Mouse (Mus musculus): ENCODE measurements around the gene Siah3. TPM values are rescaled to one million over a fixed set of nuclear protein-coding genes. Genes with fewer than 3 reads are reported as not detected.
"Not testable (repeated sequence)": the region's sequence is repeated elsewhere in the genome, so short reads cannot be mapped to it uniquely, and the experiment has no call there.

Siah3 gene
- polyA plus RNA-seq, 1 experiment = not detected

GRCm38 (mm10) chr14:75445281-75445947 is 10.4 kb upstream of the Siah3 start:
- Histone ChIP-seq H3K27me3 (ENCODE audit: control insufficient read depth, insufficient read depth, insufficient read length) (no peaks in the 10 kb centered on the region), H3K4me3 (no peak overlapping the region), H3ac (ENCODE audit: control insufficient read depth, insufficient read length) (no peak overlapping the region), H3K79me2 (ENCODE audit: control insufficient read depth, insufficient read depth) (no peaks in the 10 kb centered on the region), H3K36me3 (ENCODE audit: control insufficient read depth, insufficient read depth) (no peaks in the 10 kb centered on the region), H3K4me2 (ENCODE audit: low read depth) (peak overlapping the region; percentile 12)
- TF ChIP-seq TCF3 (IDR thresholded peaks at IDR 0.05; ENCODE audit: insufficient read length, low read depth) (no peak), E2F4 (IDR thresholded peaks at IDR 0.05; ENCODE audit: insufficient read depth) (no peak), REST (IDR thresholded peaks at IDR 0.05; ENCODE audit: insufficient read depth, insufficient read length) (no peak), MYOG (IDR thresholded peaks at IDR 0.05; ENCODE audit: control insufficient read depth in 1 of 3, insufficient read depth in 1 of 3, insufficient read length in 2 of 3, low read depth in 2 of 3) (no peak), TCF12 (IDR thresholded peaks at IDR 0.05; ENCODE audit: insufficient read depth, poor library complexity, severe bottlenecking) (no peak), USF1 (IDR thresholded peaks at IDR 0.05; ENCODE audit: low read depth) (no peak), POLR2A (IDR thresholded peaks at IDR 0.05; ENCODE audit: insufficient read length, low read depth) (no peak), CEBPB (IDR thresholded peaks at IDR 0.05; ENCODE audit: insufficient read depth, poor library complexity, severe bottlenecking) (no peak), SRF (IDR thresholded peaks at IDR 0.05; ENCODE audit: control insufficient read depth, insufficient read length, low read depth) (no peak), MYOD1 (IDR thresholded peaks at IDR 0.05; ENCODE audit: control insufficient read depth in 1 of 3, insufficient read length in 2 of 3, low read depth in 2 of 3) (no peak), POLR2AphosphoS2 (IDR thresholded peaks at IDR 0.05; ENCODE audit: insufficient read length, low read depth) (no peak), MAX (IDR thresholded peaks at IDR 0.05; ENCODE audit: low read depth) (no peak)

GRCm38 (mm10) chr14:75445948-75446281 is 9.9 kb upstream of the Siah3 start:
- H3K27me3 ChIP-seq (ENCODE audit: control insufficient read depth, insufficient read depth, insufficient read length) = no peaks in the 10 kb centered on the region
- H3K4me3 ChIP-seq = no peak overlapping the region
- H3K4me2 ChIP-seq (ENCODE audit: low read depth) = no peak overlapping the region
- no peaks in the 10 kb centered on the region for H3K79me2 ChIP-seq (ENCODE audit: control insufficient read depth, insufficient read depth)
- TF ChIP-seq MYOG (IDR thresholded peaks at IDR 0.05; ENCODE audit: control insufficient read depth in 1 of 3, insufficient read depth in 1 of 3, insufficient read length in 2 of 3, low read depth in 2 of 3) (no peak), MYOD1 (IDR thresholded peaks at IDR 0.05; ENCODE audit: control insufficient read depth in 1 of 3, insufficient read length in 2 of 3, low read depth in 2 of 3) (no peak), TCF3 (IDR thresholded peaks at IDR 0.05; ENCODE audit: insufficient read length, low read depth) (no peak), CEBPB (IDR thresholded peaks at IDR 0.05; ENCODE audit: insufficient read depth, poor library complexity, severe bottlenecking) (no peak), SRF (IDR thresholded peaks at IDR 0.05; ENCODE audit: control insufficient read depth, insufficient read length, low read depth) (no peak), POLR2A (IDR thresholded peaks at IDR 0.05; ENCODE audit: insufficient read length, low read depth) (no peak), E2F4 (IDR thresholded peaks at IDR 0.05; ENCODE audit: insufficient read depth) (no peak), REST (IDR thresholded peaks at IDR 0.05; ENCODE audit: insufficient read depth, insufficient read length) (no peak), USF1 (IDR thresholded peaks at IDR 0.05; ENCODE audit: low read depth) (no peak), TCF12 (IDR thresholded peaks at IDR 0.05; ENCODE audit: insufficient read depth, poor library complexity, severe bottlenecking) (no peak)
- H3ac ChIP-seq (ENCODE audit: control insufficient read depth, insufficient read length) = no peak overlapping the region
- H3K36me3 ChIP-seq (ENCODE audit: control insufficient read depth, insufficient read depth) = no peaks in the 10 kb centered on the region

GRCm38 (mm10) chr14:75446314-75446713 is 9.5 kb upstream of the Siah3 start:
- H3K27me3 ChIP-seq (ENCODE audit: control insufficient read depth, insufficient read depth, insufficient read length); H3K4me3 ChIP-seq; H3ac ChIP-seq (ENCODE audit: control insufficient read depth, insufficient read length); H3K79me2 ChIP-seq (ENCODE audit: control insufficient read depth, insufficient read depth); H3K36me3 ChIP-seq (ENCODE audit: control insufficient read depth, insufficient read depth); H3K4me2 ChIP-seq (ENCODE audit: low read depth): not testable (repeated sequence)

GRCm38 (mm10) chr14:75453906-75454305 is 1.9 kb upstream of the Siah3 start:
- no peak for TF ChIP-seq POLR2A (IDR thresholded peaks at IDR 0.05; ENCODE audit: insufficient read length, low read depth)
- H3ac ChIP-seq (ENCODE audit: control insufficient read depth, insufficient read length) = no peak overlapping the region
- no peaks in the 10 kb centered on the region for H3K36me3 ChIP-seq (ENCODE audit: control insufficient read depth, insufficient read depth)
- peaks cover 21% of the 10 kb centered on the region for H3K27me3 ChIP-seq (ENCODE audit: control insufficient read depth, insufficient read depth, insufficient read length)
- no peaks in the 10 kb centered on the region for H3K79me2 ChIP-seq (ENCODE audit: control insufficient read depth, insufficient read depth)
- H3K4me3 ChIP-seq = no peak overlapping the region
- no peak overlapping the region for H3K4me2 ChIP-seq (ENCODE audit: low read depth)

- H3ac ChIP-seq (ENCODE audit: control insufficient read depth, insufficient read length) = no peak overlapping the region
- H3K79me2 ChIP-seq (ENCODE audit: control insufficient read depth, insufficient read depth) = no peaks in the 10 kb centered on the region
- H3K4me2 ChIP-seq (ENCODE audit: low read depth) = no peak overlapping the region
- TF ChIP-seq TCF12 (IDR thresholded peaks at IDR 0.05; ENCODE audit: insufficient read depth, poor library complexity, severe bottlenecking) = no peak
- no peak for TF ChIP-seq MYOD1 (IDR thresholded peaks at IDR 0.05; ENCODE audit: control insufficient read depth in 1 of 3, insufficient read length in 2 of 3, low read depth in 2 of 3)
- no peak for TF ChIP-seq SRF (IDR thresholded peaks at IDR 0.05; ENCODE audit: control insufficient read depth, insufficient read length, low read depth)
- no peaks in the 10 kb centered on the region for H3K36me3 ChIP-seq (ENCODE audit: control insufficient read depth, insufficient read depth)
- peaks cover 29% of the 10 kb centered on the region for H3K27me3 ChIP-seq (ENCODE audit: control insufficient read depth, insufficient read depth, insufficient read length)
- H3K4me3 ChIP-seq = no peak overlapping the region
Observed at GRCm38 (mm10) chr14:75454716-75455115, 1.1 kb upstream of the Siah3 start.

GRCm38 (mm10) chr14:75455361-75455742 is 430 bp upstream of the Siah3 start:
- no peak overlapping the region for H3K4me2 ChIP-seq (ENCODE audit: low read depth)
- no peak overlapping the region for H3ac ChIP-seq (ENCODE audit: control insufficient read depth, insufficient read length)
- no peaks in the 10 kb centered on the region for H3K36me3 ChIP-seq (ENCODE audit: control insufficient read depth, insufficient read depth)
- no peaks in the 10 kb centered on the region for H3K79me2 ChIP-seq (ENCODE audit: control insufficient read depth, insufficient read depth)
- H3K27me3 ChIP-seq (ENCODE audit: control insufficient read depth, insufficient read depth, insufficient read length) = peaks cover 32% of the 10 kb centered on the region
- no peak overlapping the region for H3K4me3 ChIP-seq
- TF ChIP-seq USF1 (IDR thresholded peaks at IDR 0.05; ENCODE audit: low read depth) (no peak), MYOD1 (IDR thresholded peaks at IDR 0.05; ENCODE audit: control insufficient read depth in 1 of 3, insufficient read length in 2 of 3, low read depth in 2 of 3) (no peak), CEBPB (IDR thresholded peaks at IDR 0.05; ENCODE audit: insufficient read depth, poor library complexity, severe bottlenecking) (no peak), E2F4 (IDR thresholded peaks at IDR 0.05; ENCODE audit: insufficient read depth) (no peak), TCF12 (IDR thresholded peaks at IDR 0.05; ENCODE audit: insufficient read depth, poor library complexity, severe bottlenecking) (no peak), REST (IDR thresholded peaks at IDR 0.05; ENCODE audit: insufficient read depth, insufficient read length) (no peak), POLR2A (IDR thresholded peaks at IDR 0.05; ENCODE audit: insufficient read length, low read depth) (no peak), TCF3 (IDR thresholded peaks at IDR 0.05; ENCODE audit: insufficient read length, low read depth) (no peak), MYOG (IDR thresholded peaks at IDR 0.05; ENCODE audit: control insufficient read depth in 1 of 3, insufficient read depth in 1 of 3, insufficient read length in 2 of 3, low read depth in 2 of 3) (no peak), SRF (IDR thresholded peaks at IDR 0.05; ENCODE audit: control insufficient read depth, insufficient read length, low read depth) (no peak), POLR2AphosphoS2 (IDR thresholded peaks at IDR 0.05; ENCODE audit: insufficient read length, low read depth) (no peak), MAX (IDR thresholded peaks at IDR 0.05; ENCODE audit: low read depth) (no peak)

Measured in myocyte (in vitro differentiated cells).